Mouse (Mus musculus): ENCODE data around the gene Schip1.

Gene Schip1

GRCm38 (mm10) chr3:68393578-68393977 is 329.0 kb downstream of the Schip1 start:
- DNase-seq, result no peak

GRCm38 (mm10) chr3:68398691-68399090 is 334.1 kb downstream of the Schip1 start:
- DNase-seq, result peak; percentile 41 to 70

GRCm38 (mm10) chr3:68400121-68400520 is 335.5 kb downstream of the Schip1 start:
- peak in 1 of 2 experiments; percentile 23 for DNase-seq

GRCm38 (mm10) chr3:68403343-68403742 is 338.7 kb downstream of the Schip1 start:
- no peak for DNase-seq

GRCm38 (mm10) chr3:68403783-68404217 is 339.2 kb downstream of the Schip1 start:
- peak; percentile 76 to 87 for DNase-seq

- no peak for DNase-seq
Observed at GRCm38 (mm10) chr3:68405724-68406123, 341.1 kb downstream of the Schip1 start.

GRCm38 (mm10) chr3:68412262-68412661 is 347.7 kb downstream of the Schip1 start:
- no peak for DNase-seq

GRCm38 (mm10) chr3:68419792-68420191 is 355.2 kb downstream of the Schip1 start:
- no peak for DNase-seq

GRCm38 (mm10) chr3:68420927-68421326 is 356.3 kb downstream of the Schip1 start:
- DNase-seq, result peak; percentile 41 to 48

GRCm38 (mm10) chr3:68421849-68422248 is 357.2 kb downstream of the Schip1 start:
- peak; percentile 92 to 94 for DNase-seq

GRCm38 (mm10) chr3:68428081-68428480 is 363.5 kb downstream of the Schip1 start:
- DNase-seq, result peak; percentile 42 to 64

- no peak for DNase-seq
Observed at GRCm38 (mm10) chr3:68434435-68434834, 369.8 kb downstream of the Schip1 start.

- DNase-seq, result no peak
Observed at GRCm38 (mm10) chr3:68434897-68435296, 370.3 kb downstream of the Schip1 start.

- no peak for DNase-seq
Observed at GRCm38 (mm10) chr3:68448480-68448879, 383.9 kb downstream of the Schip1 start.

- no peak for DNase-seq
Observed at GRCm38 (mm10) chr3:68451634-68452033, 387.0 kb downstream of the Schip1 start.

- DNase-seq, result no peak
Observed at GRCm38 (mm10) chr3:68453266-68453665, 388.7 kb downstream of the Schip1 start.

- no peak for DNase-seq
Observed at GRCm38 (mm10) chr3:68453719-68454455, 389.3 kb downstream of the Schip1 start.

GRCm38 (mm10) chr3:68466643-68467042 is 402.0 kb downstream of the Schip1 start:
- no peak for DNase-seq

GRCm38 (mm10) chr3:68467941-68468687 is 403.5 kb downstream of the Schip1 start:
- no peak for DNase-seq

- no peak for DNase-seq
Observed at GRCm38 (mm10) chr3:68469643-68470042, 405.0 kb downstream of the Schip1 start.

GRCm38 (mm10) chr3:68470061-68470460 is 405.5 kb downstream of the Schip1 start:
- no peak for DNase-seq

- DNase-seq, result no peak
Observed at GRCm38 (mm10) chr3:68470622-68471021, 406.0 kb downstream of the Schip1 start.

- no peak for DNase-seq
Observed at GRCm38 (mm10) chr3:68476336-68476735, 411.7 kb downstream of the Schip1 start.

GRCm38 (mm10) chr3:68477478-68477877 is 412.9 kb downstream of the Schip1 start:
- no peak for DNase-seq

All from cerebellum, postnatal 14 days (tissue).